Mouse (Mus musculus) urinary bladder, postnatal 14 days (tissue): Measurements from ENCODE around the gene Oscp1.
A peak's percentile ranks its signal among the peaks of the same experiment; 100 is the strongest.

ENCODE experiments used
- DNase-seq: peaks from one replicate; pipeline ENCODE4 v3.0.0; 2021; ENCODE audit warnings: low spot score

Gene Oscp1

DNA sequence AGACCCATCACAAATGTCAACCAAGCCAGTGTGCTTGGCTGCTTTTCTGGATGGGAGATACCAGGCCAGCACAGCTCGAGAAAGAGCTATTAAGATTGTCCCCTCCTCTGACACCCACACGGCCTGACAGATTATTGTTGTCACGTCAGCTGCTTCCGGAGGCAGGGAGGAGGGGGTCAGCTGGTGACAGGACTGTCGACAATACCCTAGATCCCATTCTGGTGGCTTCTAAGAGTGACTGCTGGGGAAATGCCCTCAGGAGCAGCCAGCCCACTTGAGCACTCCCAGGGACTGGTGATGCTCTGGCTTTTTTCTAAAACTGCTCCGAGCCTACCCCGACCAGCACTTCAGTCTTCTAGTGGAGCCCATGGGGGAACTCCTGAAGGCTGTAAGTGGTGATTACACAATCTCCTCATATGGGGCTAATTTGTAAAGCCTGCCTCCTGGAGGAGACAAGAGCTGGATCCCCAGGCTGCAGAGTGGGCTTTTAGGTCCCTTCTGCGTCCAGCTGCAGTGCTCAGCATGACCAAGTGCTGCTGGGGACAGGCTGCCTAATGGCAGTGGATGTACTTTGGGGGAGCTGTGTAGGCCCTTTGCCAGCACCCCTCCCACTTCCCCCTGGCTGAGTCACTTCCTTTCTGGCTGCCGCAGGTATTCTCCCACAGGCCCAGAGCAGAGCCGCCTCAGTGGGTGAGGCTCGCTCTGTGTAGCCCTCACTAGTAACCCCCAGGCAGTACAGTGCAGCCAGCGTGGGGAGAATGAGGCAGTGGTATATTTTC is 52.2 kb downstream of the Oscp1 start:
- peak; percentile 89 for DNase-seq

DNA sequence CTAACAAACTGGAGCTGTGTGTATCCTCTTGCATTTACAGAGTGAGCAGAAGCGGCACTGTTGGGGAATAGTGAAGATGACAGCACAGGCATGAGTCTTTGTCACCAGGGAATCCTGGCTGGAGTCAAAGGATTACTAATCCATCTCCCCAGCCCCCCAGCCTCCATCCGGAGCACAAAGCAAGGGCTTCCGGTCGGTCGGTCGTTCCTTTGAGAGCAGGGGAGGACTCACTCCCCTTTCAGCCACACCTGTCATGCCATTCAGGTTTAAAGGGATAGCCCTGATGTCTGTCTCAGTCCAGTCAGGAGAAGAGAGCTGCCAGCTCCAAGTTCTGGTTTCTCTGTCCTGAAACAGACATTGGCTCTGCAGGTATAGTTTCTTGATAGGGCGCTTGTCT is 52.8 kb downstream of the Oscp1 start:
- DNase-seq: no peak

DNA sequence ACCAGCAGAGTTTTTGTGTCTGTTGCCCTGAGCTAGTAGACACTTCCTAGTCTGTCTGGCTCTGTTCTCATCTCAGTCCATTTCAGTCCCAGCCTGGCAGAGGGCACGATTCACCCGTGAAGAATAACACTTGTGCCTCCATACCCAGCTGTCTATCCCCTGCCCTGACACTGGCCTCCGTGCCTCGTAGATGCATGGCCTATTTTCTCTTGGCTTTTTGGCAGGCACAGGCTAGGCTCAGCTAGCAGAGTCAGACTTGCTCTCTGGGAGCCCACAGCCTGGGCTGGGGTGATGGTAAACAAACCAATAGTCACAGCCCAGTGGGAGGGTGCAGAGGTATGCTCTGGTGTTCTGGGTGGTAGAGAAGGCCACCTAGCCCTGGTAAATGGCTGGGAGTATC is 54.9 kb downstream of the Oscp1 start:
- DNase-seq: no peak

- DNase-seq: peak; percentile 62
Observed at GRCm38 (mm10) chr4:126113943-126114342, 55.6 kb downstream of the Oscp1 start.

DNA sequence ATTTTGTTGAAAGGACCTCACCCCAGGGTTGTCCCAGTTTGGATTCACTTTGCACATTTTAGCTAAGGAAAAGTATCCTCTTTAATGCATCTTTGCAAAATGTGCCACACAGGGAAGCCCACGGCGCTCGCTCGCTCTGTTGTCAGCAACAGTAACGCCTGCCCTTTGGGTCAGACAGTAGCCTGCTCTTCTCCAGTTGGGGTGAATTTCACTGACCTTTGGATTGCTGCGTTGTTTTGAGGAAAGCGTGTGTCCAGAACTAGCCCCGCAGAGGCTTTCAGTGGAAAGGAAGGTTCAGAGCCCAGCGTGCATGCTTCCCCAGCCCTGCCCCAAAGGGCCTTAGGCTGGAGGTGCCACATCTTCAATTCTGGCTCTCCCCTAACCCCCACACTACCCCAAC is 57.0 kb downstream of the Oscp1 start:
- no peak for DNase-seq

GRCm38 (mm10) chr4:126115871-126116521 is 57.6 kb downstream of the Oscp1 start:
- DNase-seq: no peak

DNA sequence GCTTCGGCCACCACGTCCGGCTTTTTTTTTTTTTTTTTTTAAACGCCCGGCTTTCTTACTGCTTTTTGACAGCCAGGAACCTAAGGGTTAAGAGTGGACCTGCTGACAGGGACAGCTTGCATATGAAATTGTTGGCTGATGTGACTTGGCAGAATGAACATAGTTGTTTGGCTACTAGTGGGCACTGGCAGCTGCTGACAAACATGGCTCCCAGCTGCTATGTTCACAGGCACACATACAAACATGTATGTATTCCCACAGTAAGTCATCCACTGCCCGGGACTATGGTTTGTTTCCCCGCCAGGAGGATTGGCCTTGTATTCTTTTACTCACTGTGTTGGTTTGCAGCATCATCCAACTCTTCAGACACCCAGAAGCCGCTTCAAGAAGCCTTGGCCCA is 58.8 kb downstream of the Oscp1 start:
- DNase-seq: no peak

DNA sequence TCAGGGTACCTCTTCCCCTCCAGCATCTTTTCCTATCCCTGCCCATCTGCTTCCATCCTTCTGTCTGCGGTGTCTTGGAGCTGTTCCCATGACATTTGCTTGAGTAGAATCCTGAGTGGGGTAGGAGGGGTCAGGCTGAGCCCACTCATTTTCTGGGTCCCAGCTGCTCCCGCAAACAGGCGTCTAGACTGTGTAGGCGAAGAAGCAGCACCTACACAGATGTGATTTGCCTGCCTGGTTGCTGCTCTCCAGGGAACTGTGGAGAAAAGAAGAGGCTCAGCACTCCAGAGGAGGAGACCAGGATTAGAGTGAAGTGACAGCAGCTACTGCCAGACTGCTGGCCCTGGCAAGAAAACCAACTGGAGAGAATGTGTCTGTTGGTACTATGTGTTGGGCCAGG is 60.3 kb downstream of the Oscp1 start:
- no peak for DNase-seq

DNA sequence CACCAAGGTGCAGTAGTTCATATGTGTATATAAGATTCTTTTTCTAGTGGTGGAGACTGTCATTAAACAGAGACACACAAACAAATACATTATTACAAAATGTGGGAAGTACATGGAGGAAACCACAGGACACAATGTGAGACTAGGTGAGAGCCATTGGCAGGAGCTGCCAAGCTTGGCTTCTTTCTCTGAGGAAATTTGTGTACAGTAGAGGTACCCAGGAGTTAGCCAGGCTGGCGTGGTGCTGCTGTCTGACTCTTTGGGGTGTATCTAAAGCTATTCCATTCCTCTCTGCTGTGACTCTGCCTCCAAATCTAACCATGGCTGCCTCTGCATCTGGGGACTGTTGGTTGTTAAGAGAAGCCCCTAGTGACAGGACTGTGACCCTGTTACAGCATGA is 60.7 kb downstream of the Oscp1 start:
- DNase-seq: no peak

GRCm38 (mm10) chr4:126120052-126120451 is 61.7 kb downstream of the Oscp1 start:
- no peak for DNase-seq

DNA sequence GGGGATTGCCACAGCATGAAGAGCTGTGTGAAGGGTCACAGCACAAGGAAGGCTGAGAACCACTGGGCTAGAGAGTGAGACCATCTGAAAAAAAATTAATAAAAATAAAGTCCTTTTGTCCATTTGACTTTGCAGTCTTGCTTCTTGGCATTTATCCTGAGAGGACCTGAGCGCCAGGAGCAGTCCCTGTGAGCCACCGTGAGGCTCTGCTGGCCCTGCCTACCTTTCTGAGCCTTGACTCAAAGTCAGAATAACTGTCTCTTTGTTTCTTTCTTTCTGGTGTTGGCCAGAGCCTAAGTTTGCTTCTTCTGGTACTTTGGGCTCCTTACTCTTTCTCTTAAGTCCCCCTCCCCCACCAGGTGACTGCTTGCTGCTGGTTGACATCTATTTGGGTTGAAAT is 62.1 kb downstream of the Oscp1 start:
- no peak for DNase-seq

DNA sequence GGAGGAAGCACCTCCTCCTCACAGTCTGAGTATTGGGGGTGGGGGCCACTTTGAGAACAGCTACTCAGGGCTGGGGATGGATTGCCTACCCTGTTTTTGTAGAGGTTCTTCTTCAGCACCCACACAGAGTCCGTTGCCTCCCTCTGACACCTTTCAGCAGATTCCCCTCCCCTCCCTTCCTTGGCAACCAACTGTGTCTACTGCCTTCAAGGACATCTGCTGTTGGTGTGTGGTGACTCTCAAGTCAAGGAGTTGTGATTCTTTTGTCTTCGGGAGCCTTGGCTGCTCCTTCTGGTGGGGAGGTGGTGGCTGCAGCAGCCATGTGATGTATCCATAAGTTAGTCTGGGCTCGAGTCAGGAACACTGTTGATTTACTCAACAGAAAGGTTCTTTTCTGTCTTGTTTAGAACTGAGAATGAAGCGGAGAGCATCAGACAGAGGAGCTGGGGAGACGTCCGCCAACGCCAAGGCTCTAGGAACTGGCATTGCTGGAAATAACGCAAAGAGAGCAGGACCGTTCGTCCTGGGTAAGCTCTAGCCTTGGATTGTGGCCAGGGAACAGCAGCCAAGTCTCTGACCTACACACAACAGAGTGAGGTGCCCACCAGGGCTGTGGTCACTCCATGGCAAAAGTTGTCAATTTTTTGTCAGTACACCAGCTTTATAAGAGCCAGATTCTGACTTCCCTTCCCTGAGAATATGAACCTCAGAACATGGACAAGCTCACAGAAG is 65.1 kb downstream of the Oscp1 start:
- DNase-seq: no peak

- no peak for DNase-seq
Observed at GRCm38 (mm10) chr4:126130502-126130901, 72.1 kb downstream of the Oscp1 start.

DNA sequence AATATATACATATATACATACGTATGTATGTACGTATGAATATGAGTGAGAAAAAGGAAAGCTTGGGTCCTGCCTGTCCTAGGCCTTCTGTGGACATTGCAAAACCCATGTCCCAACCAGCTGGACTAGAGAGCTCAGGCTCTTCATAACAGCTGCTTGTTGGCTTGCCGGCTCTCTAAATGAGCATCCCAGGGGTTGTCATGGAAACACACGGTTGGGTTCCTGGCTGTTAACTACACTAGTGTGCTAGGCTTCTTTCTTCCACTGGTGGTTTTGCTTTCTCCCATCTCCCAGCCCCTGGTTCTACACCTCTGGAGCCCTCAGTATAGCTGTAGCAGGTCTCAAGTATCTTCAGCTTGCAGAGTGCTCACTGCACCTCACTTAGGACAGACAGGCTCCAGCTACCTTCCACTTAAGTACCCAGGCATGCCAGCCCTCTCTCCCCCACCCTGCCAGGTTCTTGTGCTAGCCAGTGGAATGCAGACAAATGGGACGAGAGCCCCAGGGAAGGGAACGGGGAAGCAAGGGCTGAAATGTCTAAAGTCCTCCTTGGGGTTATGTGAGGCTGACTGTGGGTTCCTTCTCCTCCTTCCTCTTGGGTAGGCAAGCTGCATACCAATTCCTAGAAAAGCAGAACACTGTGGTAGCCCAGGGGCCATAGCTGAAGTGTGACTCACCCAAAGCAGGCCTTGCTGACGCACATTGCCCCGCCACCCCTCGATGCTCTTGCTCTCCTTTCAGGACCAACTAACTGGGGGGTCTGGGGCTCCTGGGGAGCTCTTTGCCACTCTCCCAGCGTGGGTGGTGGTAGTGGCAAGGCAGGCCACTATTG is 73.1 kb downstream of the Oscp1 start:
- DNase-seq: peak; percentile 51

DNA sequence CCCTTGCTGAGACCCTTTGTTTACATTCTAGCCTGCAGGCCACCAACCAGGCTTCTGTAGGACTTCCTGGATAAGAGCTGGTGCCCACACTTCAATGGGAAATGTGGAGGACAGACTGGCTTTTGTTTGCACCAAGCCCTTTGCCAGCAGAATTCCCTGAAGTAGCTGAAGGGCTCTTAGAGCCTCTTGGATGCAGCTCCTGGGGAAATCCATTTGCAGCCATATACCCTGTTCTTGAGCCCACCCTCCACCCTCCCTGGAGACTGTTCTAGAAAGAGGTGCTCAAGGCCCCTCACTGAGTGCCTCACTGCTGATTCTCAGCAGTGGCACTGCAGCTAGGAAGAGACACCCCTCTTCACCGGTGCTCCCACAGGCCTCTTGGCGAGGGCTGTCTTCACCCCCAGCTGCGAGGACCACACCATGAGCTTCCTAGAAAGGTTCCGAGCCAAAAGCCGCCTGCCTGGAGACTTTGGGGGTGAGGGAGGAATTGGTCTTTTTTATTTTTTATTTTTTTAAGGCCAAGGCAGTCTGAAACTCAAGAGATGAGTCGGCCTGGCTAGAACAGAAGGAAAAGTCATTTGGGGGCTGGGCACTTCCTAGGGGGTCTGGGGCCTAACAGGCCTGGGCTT is 74.4 kb downstream of the Oscp1 start:
- no peak for DNase-seq

DNA sequence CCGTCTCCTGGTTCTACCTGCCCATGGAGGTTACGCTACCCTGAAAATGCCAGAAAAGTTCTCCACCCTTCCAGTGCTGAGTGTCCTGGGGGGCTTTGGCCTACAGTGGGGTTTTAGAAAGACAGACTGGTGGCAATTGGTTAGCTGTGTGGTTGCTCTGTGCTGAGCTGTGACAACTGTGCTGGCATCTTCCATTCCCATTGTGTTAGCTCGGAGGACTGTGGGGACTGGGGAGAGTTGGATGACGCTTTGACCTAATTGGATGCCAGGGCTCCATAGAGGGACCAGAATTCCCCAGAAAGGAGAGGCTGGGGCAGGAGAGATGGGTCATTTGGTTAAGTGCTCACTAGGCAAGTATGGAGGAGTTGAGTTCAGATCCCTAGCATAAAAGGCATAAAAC is 75.9 kb downstream of the Oscp1 start:
- DNase-seq: no peak

- DNase-seq: no peak
Observed at GRCm38 (mm10) chr4:126134639-126135038, 76.3 kb downstream of the Oscp1 start.

DNA sequence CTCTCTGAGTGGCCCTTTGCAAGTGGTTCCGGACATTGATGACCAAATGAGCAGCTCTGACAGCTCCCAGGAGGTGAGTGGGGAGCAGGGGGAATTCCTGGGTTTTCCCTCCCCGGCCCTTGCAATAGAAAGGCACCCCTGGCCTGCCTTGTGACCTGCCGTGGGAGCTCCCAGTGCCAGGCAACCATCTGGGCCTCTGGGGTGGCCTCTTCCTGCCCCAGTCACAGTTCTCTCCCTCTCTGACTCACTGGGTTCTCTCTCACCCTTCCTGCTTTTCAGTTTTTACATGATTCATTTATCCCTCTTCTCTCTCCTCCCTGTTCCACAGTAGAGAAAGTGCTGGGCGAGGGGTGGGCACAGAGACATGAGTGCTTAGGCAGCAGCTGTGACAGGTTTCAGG is 79.4 kb downstream of the Oscp1 start:
- no peak for DNase-seq

- DNase-seq: no peak
Observed at GRCm38 (mm10) chr4:126141021-126141420, 82.7 kb downstream of the Oscp1 start.
